Mouse (Mus musculus) lung, postnatal 36 days (tissue): ENCODE results near the gene Ankrd34a.
A peak's percentile ranks its signal among the peaks of the same experiment; 100 is the strongest.

Source experiments
- DNase-seq: peaks from one replicate; pipeline ENCODE4 v3.0.0; 2022; ENCODE audit warnings: mixed read lengths

The Ankrd34a gene

DNA sequence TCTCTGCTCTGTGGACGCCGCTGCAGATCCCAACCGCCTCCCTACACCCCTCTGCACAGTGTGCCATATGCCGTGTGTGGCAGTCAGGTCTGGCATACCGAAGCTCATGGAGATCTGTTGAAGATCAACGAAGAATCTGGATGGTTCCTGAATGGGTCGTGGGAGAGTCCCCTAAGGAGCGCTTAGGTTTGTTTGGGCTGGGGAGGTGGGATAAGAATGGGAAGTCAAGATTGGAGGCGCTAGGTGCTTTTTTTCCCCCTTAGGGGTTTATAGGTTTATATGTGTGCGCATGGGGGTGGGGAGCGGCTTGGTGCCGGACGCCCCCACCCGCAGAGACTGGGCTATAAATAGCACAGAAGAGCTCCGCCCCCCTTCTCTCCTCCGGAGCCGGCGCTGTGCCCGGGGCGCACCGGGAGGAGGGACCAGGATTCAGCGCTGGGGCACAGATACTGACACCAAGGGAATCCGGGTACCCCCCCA lies at the start of gene Ankrd34a:
TSS of gene Ankrd34a (plus strand) at position 409 of the 480 bp plus-strand sequence.
- no peak for DNase-seq

DNA sequence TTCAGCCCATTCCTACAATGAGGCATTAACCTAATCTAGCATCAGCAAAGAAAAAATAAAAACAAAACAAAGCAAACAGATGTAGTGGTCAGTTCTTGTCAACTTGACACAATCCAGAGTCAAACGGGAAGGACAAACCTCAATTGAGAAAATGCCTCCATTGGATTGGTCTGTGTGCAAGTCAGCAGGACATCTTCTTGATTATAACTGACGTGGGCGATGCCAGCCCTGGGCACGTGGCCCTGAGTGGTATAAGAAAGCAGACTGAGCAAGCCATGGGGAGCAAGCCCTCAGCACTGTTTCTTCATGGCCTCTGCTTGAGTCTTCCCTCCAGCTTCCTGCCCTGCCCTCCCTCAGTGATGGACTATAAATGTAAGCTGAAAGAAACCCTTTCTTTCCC lies 49.6 kb upstream of the Ankrd34a start:
- no peak for DNase-seq

DNA sequence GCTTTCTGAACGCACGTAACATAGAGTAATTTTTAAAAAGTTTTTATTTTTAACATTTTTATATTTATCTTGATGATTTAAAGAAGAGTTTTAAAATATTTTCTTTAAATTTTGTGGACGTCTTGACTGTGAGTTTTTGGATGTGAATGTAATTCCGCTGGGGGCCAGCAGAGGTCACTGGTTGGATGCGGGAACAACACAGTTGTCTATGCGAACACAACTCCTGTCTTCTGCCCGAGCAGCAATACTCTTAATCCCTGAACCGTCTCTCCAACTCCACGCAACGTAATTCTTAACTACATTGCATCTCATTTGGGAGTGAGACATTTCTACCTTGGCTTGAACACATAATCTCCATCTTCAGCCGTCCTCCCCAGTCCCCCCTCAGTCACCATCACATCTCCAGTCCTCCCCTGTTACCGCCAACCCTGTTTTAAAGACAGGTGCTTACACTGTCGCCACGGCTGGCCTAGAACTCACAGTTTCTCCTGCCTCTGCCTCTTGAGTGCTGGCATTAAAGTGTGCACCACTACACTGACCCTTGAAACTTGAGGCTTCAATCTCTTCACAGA lies 49.0 kb upstream of the Ankrd34a start:
- DNase-seq = peak; percentile 89

DNA sequence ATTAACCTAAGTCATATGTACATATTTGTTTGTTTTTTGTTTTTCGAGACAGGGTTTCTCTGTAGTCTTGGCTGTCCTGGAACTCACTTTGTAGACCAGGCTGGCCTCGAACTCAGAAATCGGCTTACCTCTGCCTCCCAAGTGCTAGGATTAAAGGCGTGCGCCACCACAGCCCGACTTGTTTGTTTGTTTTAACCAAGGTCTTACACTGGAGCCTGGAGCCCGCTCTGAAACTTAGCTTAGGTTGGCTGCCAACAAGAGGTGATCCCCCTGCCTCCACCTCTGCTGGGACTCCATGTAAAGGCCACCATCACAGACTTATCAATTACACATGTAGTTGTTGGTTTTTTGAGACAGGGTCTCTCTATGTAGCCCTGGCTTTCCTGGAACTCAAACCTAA lies 47.6 kb upstream of the Ankrd34a start:
- no peak for DNase-seq

DNA sequence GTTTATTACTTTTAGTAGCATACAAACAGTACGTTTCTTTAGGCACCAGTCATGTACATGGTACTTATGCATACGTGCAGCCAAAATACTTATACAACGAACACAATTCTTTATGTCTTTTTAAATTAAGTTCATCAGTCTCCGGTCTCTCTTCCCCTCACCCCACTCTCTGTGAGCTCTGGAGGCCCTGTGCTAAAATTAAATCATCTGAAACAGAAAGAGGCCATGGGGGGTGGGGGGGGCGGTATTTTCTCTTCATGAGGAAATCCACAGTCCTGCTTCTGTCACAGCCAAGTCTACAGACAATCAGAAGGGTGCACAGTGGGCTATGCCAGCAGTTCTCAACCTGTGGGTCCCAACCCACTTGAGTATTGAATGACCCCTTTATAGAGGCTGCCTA lies 47.1 kb upstream of the Ankrd34a start:
- no peak for DNase-seq

DNA sequence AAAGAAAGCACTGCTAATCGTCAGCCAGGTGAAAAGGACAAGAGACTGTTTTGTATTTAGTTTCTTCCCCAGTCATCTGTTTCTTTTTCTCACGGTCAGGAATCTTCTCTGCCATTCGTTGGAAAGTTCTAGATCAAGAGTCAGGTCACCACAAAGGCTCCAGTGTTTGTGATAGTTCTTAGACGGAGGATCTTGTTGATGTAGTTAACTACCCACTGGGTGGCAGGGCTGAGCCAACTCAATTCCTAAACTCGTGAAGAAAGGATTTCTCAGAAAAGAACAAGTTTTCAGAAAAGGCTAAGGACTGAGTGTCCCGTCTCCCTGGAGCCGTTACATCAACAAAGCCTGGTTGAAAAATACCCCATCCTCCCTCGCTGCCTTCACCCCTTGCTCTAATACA lies 45.2 kb upstream of the Ankrd34a start:
- peak; percentile 92 for DNase-seq

DNA sequence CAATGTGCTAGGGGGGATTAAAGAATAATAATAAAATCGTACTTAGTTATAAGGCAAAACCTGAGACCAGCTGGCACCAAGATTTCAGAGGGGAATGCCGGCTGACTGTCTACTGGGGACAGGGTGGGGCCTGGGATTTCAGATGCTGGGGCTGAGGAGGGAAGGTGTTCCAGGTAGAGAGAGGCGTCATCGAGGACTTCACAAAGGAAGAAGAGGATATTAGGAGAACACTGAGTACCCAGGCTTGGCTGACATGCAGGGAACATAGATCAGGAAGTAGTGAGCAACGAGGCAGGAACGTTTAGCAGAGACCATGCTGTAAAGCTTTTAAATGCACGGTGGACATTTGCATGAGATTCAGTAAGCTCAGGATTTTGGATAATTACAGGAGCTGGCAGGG lies 44.5 kb upstream of the Ankrd34a start:
- peak; percentile 59 for DNase-seq

DNA sequence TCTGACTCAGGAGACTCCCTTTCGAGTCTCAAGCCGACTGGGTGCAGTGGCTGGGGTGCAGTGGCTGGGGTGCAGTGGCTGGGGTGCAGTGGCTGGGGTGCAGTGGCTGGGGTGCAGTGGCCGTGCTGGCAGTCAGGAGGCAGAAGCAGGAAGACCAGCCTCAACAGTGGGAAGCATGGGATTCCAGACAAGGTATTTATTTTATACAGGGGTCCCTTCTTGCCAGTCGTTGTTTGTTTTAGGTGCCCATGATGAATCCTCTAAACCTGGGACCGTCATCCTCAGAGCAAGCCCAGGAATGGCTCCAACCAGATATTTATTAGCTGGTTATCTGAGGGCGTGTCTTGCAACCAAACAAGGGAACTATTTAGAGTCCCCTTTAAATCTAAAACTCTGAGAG lies 42.8 kb upstream of the Ankrd34a start:
- no peak for DNase-seq

DNA sequence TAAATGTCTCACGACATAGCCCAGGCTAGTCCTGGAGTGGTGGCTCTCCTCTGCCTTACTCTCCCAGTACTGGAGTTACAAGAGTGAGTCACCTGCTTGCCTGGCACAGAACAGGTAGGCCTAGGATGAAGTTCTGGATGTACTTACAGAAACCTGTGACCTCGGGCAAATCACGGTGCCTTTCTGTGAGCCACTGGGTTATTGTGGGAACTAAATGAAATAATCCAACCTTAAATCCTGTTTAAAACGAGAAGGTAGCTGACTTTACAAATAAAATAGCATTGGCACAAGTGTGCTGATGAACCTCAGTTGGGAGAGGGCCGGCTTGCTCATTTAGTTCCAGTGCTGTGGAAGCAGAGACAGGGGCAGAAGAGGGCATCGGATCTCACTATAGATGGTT lies 42.2 kb upstream of the Ankrd34a start:
- no peak for DNase-seq

DNA sequence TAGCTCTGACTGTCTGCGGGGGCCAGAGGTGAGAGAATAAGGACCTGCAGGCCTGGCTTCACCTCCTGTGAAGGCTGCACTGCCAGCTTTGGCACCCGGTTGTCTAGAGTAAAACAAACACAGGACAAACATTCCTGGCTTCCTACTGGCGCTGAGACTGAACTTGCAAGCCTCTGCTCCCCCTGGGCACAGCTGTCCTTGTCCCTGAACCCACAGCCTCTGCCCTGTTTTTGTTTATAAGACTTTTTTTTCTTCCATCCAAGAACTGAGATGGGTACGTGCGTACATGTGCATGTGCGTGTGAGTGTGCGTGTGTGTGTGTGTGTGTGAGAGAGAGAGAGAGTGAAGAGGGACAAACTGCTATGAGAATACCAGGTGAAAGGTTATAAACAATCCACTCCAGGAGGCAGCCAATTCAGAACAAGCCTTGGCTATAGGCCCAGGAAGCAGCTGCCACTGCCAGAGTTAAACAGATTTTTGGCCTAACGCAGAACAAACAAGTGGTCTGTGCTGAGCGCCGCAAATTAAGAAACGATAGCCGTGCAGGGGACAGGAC lies 41.3 kb upstream of the Ankrd34a start:
- DNase-seq = peak; percentile 95

DNA sequence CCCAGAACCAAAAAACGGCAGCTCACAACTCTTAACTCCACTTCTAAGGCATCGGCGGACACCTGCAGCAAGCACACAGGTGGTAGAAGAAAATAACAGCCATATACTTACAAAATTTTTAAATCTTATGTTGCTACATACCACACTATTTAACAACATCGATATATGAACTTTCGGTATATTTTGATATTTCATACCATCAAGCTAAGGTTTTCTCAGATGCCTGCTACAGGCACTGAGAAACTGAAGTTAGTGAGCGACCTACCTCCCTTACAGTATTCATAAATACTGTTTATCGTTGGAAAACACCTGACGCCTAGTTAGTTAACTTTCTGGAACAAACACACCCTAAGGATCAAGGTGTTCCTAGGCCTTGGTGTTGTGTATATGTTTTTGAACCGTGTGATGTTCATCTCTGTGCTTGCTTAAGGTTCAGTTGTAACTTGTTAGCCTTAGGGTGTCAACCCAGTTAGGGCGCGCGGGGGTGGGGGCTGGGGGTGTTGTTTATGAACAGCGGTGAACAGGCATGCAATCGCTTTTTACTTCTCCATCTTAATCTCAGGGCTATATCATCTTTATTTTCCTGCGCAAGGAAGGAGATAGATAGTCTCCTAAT lies 40.3 kb upstream of the Ankrd34a start:
- DNase-seq = no peak

DNA sequence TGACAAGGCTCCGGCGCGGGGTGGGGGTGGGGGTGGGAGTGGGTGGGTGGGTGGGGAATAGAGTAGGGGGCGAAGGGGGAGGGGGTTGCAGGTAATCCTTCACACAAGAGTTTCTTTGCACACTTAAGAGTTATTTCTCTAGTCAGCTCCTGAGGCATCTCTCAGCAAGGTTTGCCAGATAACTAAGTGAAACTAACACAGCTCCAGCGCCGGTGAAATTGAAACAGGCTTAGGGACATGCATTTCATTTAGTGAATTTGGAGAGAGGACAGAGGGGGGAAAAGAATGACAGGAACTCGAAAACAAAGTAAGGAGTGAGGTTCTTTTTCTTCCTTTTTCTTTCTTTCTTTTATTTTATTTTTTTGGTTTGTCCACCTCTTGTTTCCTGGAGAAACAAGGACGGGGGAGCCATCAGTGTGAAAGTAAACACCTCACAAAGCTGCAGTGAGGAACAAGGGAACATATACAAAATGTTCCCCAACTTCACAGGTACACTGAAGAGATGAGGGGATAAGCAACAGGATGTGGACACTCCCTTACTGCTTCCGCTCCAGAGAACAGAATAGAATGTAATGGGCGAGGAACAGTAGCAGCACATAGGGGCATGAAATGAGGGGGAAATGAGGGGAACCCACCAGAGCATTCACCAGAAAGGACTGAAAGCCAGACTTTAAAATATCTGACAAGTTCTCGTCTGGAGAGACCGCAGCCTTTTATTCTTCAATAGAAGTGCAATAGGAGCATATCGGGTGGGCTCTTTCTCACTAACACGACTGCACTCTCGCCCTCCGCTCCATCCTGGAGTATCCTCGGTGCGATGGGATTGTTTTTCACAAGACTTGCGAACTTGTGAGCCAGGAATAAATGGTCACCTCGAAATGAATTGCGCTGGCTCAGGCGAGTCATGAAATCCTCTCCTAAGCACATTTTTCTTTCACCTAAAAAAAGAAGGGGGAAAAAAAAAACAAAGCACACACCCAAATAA lies 39.5 kb upstream of the Ankrd34a start:
- DNase-seq = peak; percentile 80

DNA sequence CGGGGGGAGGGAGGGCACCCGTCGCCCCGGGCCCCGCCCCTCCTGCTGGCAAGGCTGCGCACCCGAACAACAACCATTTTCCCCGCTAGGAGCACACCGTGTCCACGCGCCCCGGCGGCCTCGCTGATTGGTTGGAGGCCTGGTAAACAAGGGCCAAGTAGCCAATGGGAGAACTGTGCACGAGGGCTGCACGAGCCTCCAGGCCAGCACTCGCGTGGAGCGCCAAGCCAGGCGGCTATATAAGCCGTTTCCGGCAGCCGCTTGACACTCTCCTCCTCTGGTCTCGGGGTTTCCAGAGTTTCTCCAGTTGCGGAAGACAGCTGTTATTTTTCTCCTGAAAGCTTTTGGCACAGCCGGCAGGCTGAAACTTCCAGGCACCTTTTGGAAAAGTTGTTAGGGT lies 38.7 kb upstream of the Ankrd34a start, which contains the start of gene Txnip:
TSS of gene Txnip (plus strand) at position 264 of the 400 bp plus-strand sequence.
- peak; percentile 100 for DNase-seq

DNA sequence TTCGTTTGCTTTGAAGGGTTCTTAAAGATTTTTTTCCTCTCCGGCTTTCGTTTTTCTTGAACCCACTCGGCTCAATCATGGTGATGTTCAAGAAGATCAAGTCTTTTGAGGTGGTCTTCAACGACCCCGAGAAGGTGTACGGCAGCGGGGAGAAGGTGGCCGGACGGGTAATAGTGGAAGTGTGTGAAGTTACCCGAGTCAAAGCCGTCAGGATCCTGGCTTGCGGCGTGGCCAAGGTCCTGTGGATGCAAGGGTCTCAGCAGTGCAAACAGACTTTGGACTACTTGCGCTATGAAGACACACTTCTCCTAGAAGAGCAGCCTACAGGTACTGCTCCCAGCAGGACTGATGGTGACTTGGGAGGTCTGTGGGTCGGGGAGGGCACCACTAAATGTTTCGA lies 38.3 kb upstream of the Ankrd34a start:
- DNase-seq = peak; percentile 70

DNA sequence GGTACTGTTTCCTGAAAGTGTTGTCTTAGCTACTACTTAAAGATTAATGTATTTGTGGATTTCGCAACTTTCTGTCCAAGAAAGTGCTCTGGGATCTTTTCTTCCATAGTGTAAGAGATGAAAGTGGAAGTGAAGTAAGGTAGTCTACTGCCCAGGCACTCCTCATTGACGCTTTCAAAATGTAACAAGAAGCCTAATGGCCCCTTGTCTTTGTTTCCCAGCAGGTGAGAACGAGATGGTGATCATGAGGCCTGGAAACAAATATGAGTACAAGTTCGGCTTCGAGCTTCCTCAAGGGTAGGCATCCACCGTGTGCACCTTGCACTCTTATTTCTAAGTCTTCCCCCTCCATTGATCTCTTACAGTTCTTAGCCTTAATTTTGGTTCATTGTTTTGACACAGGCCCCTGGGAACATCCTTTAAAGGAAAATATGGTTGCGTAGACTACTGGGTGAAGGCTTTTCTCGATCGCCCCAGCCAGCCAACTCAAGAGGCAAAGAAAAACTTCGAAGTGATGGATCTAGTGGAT lies 37.7 kb upstream of the Ankrd34a start:
- DNase-seq = peak; percentile 53

DNA sequence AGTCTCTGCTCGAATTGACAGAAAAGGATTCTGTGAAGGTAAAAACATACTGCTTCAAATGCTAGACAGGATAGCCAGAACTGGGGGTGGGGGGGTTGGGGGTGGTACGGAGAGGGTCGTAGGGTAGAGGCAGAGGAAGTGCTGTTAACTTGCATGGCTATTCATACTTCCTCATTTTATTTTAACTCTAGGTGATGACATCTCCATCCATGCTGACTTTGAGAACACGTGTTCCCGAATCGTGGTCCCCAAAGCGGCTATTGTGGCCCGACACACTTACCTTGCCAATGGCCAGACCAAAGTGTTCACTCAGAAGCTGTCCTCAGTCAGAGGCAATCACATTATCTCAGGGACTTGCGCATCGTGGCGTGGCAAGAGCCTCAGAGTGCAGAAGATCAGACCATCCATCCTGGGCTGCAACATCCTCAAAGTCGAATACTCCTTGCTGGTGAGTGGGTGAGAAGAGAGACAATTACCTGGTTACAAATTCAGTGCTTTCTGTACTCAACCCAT lies 37.0 kb upstream of the Ankrd34a start:
- peak; percentile 53 for DNase-seq

DNA sequence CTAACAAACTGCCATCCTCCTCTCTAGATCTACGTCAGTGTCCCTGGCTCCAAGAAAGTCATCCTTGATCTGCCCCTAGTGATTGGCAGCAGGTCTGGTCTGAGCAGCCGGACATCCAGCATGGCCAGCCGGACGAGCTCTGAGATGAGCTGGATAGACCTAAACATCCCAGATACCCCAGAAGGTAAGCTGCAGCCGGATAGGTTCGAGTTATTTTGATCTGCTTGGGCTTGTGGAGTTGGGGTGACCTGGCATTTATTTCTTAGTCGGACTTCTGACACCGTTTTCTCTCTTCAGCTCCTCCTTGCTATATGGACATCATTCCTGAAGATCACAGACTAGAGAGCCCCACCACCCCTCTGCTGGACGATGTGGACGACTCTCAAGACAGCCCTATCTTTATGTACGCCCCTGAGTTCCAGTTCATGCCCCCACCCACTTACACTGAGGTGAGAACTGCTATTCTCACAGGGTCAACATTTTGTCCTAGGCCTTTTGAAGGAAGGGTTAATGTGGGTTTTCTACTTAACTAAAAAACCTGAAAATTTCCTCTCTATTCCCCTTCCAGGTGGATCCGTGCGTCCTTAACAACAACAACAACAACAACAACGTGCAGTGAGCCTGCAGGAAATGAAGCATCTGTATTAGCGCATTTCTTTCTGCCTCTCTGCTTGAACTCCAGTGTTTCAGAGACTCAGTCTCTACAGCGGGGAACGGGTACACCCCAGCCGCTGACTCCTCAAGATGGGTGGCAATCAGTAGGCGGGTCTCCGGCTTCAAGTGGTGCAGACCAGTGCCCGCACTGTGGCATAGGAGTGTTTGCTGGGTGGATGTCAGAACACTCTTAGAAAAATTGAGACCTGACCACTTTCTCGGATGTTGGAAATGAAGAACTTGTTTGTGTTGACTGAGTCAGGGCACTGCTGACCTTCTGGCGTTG lies 36.3 kb upstream of the Ankrd34a start:
- DNase-seq = peak; percentile 72

DNA sequence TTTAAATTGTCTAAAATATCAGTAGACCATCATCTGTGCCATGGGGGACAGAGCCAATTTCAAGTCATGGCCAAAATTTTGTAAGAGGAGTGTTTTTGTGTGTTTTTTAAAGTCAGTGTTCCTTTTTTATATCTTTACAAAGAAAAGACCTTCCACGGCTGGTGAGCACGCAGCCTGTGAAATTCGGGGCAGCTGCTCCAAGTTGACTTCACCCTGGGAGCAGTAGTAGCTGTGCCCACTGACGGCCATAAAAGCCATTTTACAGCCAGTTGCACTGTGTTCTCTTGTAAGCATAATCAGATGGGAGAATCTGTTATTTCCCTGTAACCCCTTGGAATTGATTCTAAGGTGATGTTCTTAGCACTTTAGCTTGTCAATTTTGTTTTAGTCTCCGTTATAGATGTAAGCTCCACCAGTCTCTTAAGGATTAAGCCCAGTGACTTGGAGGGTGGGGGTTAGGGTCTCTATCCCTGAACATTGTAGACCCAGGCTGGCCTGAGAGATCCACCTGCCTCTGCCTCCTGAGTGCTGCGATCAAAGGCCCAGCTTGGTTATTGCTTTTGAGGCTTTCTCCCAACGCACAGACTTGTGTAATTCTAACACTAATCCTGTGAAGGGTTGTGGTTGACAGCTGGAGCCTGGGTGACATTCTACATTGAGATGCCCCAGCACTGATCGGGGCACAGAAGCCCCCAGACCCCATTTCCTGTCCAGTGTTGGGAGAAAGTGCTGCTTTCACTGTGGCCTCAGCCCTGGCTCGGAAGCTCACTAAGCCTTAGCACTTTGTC lies 35.4 kb upstream of the Ankrd34a start:
- DNase-seq = peak; percentile 33

DNA sequence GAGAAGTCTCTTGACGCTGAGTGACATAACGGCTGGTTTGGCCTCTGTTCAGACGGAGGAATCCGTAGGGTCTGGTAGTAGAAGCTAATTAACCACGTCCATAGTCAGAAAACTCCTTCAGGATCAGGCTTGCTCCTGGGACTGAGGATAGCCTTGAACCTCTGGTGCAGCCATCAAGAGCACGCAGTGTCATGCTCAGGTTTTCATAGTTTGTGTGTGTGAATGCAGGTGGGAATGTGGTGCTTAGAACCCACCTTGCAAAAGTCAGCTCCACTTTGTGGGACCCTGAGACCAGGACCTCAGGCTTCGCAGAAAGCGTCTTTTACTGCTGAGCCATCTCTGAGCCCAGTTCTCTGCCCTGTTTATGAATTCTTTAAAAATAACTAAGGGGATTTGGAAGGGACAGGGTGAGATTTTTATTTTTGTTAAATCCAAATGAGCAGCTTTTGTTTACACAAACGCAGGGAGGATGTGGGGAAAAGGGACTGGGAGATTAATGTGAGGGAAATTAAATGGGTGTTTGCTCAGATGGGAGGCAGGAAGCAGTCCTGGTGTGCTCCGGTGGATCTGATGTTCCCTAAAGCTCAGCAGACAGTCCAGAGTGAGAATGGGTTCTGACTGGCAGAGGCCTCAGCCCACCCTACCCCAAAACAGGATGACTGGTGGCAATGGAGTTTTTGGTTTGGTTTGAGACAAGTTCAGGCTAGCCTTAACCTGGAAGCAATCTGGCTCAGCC lies 34.3 kb upstream of the Ankrd34a start:
- peak; percentile 70 for DNase-seq

DNA sequence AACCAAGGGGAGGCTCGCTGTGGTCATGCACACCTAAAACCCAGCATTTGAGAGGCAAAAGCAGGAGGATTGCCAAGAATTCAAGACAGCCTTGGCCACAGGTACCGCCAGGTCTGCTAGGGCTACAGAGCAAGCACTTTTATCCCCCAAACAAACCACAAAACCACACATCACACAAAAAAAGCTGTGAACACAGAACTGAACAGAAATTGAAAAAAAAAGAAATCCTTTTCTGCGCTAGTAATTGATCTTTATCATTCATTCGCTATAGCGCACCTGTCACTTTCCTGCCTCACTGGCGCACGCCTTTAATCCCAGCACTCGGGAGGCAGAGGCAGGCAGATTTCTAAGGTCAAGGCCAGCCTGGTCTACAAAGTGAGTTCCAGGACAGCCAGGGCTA lies 33.2 kb upstream of the Ankrd34a start:
- peak; percentile 64 for DNase-seq
